Mouse (Mus musculus) thymus, postnatal 4 days (tissue): Measurements from ENCODE around the gene Rarb.

Source experiments
- DNase-seq: peaks from one replicate; pipeline ENCODE4 v3.0.0; 2021

Rarb gene

GRCm38 (mm10) chr14:16525137-16525924 is 293.6 kb downstream of the Rarb start:
- DNase-seq: no peak

GRCm38 (mm10) chr14:16522852-16523251 is 296.1 kb downstream of the Rarb start:
- DNase-seq: no peak

GRCm38 (mm10) chr14:16519588-16520167 is 299.3 kb downstream of the Rarb start:
- no peak for DNase-seq

- no peak for DNase-seq
These were observed 301.0 kb downstream of the Rarb start for GRCm38 (mm10) chr14:16517958-16518357.

- DNase-seq: no peak
These were observed 303.2 kb downstream of the Rarb start for GRCm38 (mm10) chr14:16515731-16516130.

GRCm38 (mm10) chr14:16510574-16510973 is 308.4 kb downstream of the Rarb start:
- no peak for DNase-seq

GRCm38 (mm10) chr14:16509825-16510224 is 309.1 kb downstream of the Rarb start:
- no peak for DNase-seq

- no peak for DNase-seq
These were observed 310.2 kb downstream of the Rarb start for GRCm38 (mm10) chr14:16508760-16509159.

- DNase-seq: no peak
These were observed 321.7 kb downstream of the Rarb start for GRCm38 (mm10) chr14:16497226-16497661.

GRCm38 (mm10) chr14:16483656-16484380 is 335.1 kb downstream of the Rarb start:
- no peak for DNase-seq

GRCm38 (mm10) chr14:16480621-16481020 is 338.3 kb downstream of the Rarb start:
- DNase-seq: no peak

GRCm38 (mm10) chr14:16479521-16479920 is 339.4 kb downstream of the Rarb start:
- DNase-seq: no peak

- DNase-seq: no peak
These were observed 340.2 kb downstream of the Rarb start for GRCm38 (mm10) chr14:16478606-16479323.

- DNase-seq: no peak
These were observed 370.5 kb downstream of the Rarb start for GRCm38 (mm10) chr14:16448269-16448987.

- DNase-seq: peak; percentile 40
These were observed 371.4 kb downstream of the Rarb start for GRCm38 (mm10) chr14:16447587-16447986.

GRCm38 (mm10) chr14:16444859-16445258 is 374.1 kb downstream of the Rarb start:
- no peak for DNase-seq

- no peak for DNase-seq
These were observed 379.4 kb downstream of the Rarb start for GRCm38 (mm10) chr14:16439385-16440126.

GRCm38 (mm10) chr14:16437386-16437785 is 381.6 kb downstream of the Rarb start:
- no peak for DNase-seq

- peak; percentile 52 for DNase-seq
These were observed 384.4 kb downstream of the Rarb start for GRCm38 (mm10) chr14:16434396-16435171.

GRCm38 (mm10) chr14:16433206-16433605 is 385.8 kb downstream of the Rarb start:
- no peak for DNase-seq

- no peak for DNase-seq
These were observed 386.4 kb downstream of the Rarb start for GRCm38 (mm10) chr14:16432550-16432949.
